Mouse (Mus musculus) adrenal gland, adult 2 months (tissue): ENCODE measurements around the gene Mmp21. TPM values are rescaled to one million over a fixed set of nuclear protein-coding genes. Genes with fewer than 3 reads are reported as not detected.

Experiments
- DNase-seq: peaks from one replicate; pipeline ENCODE4 v3.0.0; 2021
- polyA plus RNA-seq: library from polyadenylated mRNA; depleted of rRNA; stranded (reverse); fragments of >200 nt; gene quantifications from 2 replicates; pipeline ENCODE4 v1.2.3, GENCODE M21; 2012; rRNA removed
- total RNA-seq, 2 experiments: library from RNA; stranded (reverse); gene quantifications; 2 replicates each; pipeline ENCODE4 v1.2.3; 2021

Gene Mmp21
- total and polyA plus RNA-seq, 3 experiments = 0.10 TPM; not detected in 2

DNA sequence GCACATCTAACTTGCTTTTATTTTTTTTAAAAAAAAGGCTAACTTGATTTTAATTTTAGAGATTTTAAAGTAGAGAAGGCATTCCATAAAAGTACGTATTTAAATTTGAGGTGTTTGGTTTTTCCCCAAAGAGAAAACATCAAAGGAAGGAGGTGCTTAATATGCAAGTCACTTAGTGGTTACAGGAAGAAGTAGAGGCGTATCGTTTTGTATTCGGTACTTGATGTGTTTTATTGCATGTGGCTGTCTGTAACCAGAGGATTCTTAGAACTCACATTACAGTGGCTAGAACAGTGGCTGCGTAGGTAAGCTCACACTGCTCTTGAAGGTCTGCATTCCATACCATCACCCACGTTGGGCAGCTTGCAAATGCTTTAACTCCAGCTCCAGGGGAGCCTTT is 34.1 kb downstream of the Mmp21 start:
- no peak for DNase-seq

DNA sequence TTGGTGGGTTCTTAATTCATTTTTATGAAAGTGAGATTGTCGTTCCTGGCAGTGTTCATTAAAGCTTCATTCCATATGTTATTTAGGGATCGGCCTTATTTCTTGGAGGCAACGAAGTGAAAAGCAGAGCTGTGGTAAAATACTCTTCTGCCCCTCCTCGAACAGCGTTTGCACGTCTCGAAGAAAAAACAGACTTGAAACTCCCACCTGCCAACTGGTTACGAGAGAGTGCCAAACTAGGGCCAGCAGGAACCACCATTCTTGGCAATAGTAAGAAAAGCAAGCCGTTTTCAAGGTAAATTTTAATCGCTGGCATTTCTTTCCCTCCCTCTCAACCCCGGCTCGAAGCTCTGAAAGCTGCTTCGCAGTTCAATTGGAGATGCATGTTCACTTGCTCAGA is 41.0 kb downstream of the Mmp21 start:
- DNase-seq = no peak

- peak; percentile 56 for DNase-seq
Observed at GRCm38 (mm10) chr7:133638306-133638705, 41.6 kb downstream of the Mmp21 start.

DNA sequence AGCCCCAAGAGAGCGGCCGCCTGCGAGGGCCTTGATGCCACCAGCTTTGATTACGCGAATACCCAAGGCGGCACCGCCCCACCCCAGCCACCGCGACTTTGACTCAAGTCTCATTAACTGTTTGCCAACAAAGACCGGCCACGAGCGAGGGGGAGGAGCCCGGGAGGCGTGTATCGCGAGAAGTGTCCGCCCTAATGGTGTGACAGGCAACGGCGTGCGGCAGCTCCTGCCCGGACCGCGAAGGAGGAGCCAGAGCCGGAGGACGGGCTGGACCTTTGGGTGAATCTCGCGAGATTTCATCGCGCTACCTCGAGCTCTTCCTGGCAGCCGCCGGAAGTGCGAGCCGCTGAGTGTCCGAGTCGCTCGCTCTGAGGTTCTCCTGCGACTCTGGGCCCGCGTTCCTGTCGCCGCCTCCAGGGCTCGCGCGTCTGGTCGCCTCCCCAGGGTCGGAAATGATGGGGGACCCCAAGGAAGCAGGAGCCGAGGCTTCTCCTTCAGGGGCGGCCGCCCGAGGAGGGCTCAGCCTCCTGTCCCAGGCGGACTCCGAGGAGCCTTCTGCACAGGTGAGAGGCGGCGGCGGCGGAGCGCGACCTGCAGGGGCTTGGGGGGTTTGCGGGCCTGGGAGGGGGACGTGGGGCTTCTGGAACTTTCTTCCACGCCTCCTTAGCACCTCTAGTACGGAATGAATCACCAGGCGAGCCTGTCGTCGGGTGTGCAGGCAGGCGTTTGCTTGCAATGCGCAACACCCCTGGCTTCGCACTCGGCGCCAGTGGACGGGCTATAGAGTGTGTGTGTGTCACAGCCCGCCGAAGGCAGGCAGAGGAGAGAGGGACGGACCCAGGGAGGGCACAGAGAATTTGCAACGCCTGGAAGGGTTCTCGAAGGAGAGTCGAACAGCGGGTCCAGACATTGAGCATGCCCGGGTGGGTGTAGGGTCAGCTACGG is 42.2 kb downstream of the Mmp21 start, which contains the start of gene Edrf1:
Edrf1 (plus strand) TSS at position 183 of the 945 bp plus-strand sequence.
- DNase-seq = peak; percentile 99

- peak; percentile 87 for DNase-seq
Observed at GRCm38 (mm10) chr7:133636738-133637352, 43.0 kb downstream of the Mmp21 start.

DNA sequence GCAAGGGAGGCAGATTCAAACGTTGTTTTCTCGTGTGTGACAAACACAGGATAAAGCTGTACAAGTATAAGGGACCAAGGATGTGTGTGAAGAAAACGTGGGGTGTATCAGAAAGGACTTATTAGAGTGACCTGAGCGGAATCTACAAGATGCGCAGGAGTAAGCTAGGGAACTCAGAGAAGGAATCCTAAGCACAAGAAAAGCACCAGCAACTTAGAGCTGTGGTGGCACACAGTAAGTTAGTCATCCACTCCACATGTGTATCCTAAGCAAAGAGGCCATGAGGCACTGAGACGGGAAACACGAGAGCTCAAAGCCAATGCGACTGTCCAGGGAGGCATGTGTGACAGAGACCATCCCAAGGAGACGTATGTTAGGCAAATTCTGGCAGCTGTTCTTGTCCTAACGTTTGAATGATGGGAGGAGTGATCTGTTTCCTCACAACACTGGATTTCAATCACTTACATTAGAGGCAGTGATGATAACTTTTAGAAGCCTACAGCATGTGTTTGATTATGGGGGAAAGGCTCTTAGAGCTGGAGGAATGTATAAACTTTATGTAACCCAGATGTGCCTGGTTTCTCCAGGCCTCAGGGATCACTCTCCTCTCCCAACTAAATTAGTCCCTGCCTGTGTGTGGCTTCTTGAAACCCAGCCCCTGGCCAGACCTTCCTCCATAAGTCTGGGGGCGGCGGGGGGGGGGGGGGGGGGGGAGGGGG is 44.8 kb downstream of the Mmp21 start:
- DNase-seq = no peak

GRCm38 (mm10) chr7:133632476-133632875 is 47.4 kb downstream of the Mmp21 start:
- peak; percentile 48 for DNase-seq

DNA sequence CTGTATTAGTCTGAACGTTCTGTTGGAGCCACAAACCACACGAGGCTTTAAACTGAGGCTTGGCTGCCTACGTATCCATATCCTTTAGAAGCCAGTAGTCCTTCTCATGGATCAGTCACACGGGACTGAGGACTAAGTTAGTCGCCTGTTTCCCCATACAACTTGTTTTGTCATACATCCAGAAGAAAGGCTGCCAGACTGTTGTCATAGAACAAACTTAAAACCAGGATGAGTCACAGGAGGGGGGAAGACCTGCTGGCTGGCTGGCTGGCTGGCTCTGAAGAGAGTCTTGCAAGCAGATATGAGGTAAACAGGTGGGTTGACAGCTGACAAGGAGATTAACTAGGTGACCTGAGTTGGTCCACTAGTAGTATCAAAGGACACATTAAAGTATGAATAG is 49.0 kb downstream of the Mmp21 start:
- DNase-seq = peak; percentile 63

- DNase-seq = no peak
Observed at GRCm38 (mm10) chr7:133627184-133627936, 52.5 kb downstream of the Mmp21 start.

Other genes with a start within 250 kb of the Mmp21 start
- gene Tex36, start 77.9 kb downstream of the Mmp21 start, total RNA-seq = not detected
- gene Tex36, start 77.9 kb downstream of the Mmp21 start, polyA plus RNA-seq = not detected in 2 replicates
- 10 to 100 TPM; 15.4 to 18.3 TPM for gene Edrf1, start 42.5 kb downstream of the Mmp21 start, total RNA-seq
- gene Edrf1, start 42.5 kb downstream of the Mmp21 start, polyA plus RNA-seq = 3.7 and 5.7 TPM in 2 replicates
- gene Bccip, start 29.3 kb upstream of the Mmp21 start, total RNA-seq = 10 to 100 TPM; 58.4 to 64.0 TPM
- 9.4 and 10.1 TPM in 2 replicates for gene Bccip, start 29.3 kb upstream of the Mmp21 start, polyA plus RNA-seq
- 10 to 100 TPM; 17.0 to 18.6 TPM for gene Uros, start 30.0 kb upstream of the Mmp21 start, total RNA-seq
- gene Uros, start 30.0 kb upstream of the Mmp21 start, polyA plus RNA-seq = 14.6 and 18.2 TPM in 2 replicates
- gene Fank1, start 96.8 kb upstream of the Mmp21 start, total RNA-seq = under 1 TPM in 1 of 2 experiments, not detected in 1; 0.24 TPM
- 0.10 and 0.15 TPM in 2 replicates for gene Fank1, start 96.8 kb upstream of the Mmp21 start, polyA plus RNA-seq
- gene Dhx32, start 102.7 kb upstream of the Mmp21 start, total RNA-seq = 10 to 100 TPM; 56.8 to 71.2 TPM
- 20.7 and 21.9 TPM in 2 replicates for gene Dhx32, start 102.7 kb upstream of the Mmp21 start, polyA plus RNA-seq